Mouse (Mus musculus): Measurements from ENCODE around the gene Olfr615. TPM values are rescaled to one million over a fixed set of nuclear protein-coding genes. Genes with fewer than 3 reads are reported as not detected.

Gene Olfr615
- polyA plus RNA-seq, 1 experiment from 2014 or later = not detected

Small RNAs within 50 kb of the gene (microRNA-seq; reads per million reads assigned to microRNA genes)
- gene Gm26506 = not detected

Other genes with a start within 250 kb of the Olfr615 start
- gene Olfr597, start 239.8 kb upstream of the Olfr615 start, polyA plus RNA-seq (2015; fragmentation: Nextera tagmentation; extraction: Ambion mirVana) = not detected in 2 replicates
- gene Olfr598, start 232.5 kb upstream of the Olfr615 start, polyA plus RNA-seq (2015; fragmentation: Nextera tagmentation; extraction: Ambion mirVana) = not detected in 2 replicates
- gene Olfr599, start 220.2 kb upstream of the Olfr615 start, polyA plus RNA-seq (2015; fragmentation: Nextera tagmentation; extraction: Ambion mirVana) = not detected in 2 replicates
- not detected in 2 replicates for gene Olfr600, start 206.4 kb upstream of the Olfr615 start, polyA plus RNA-seq (2015; fragmentation: Nextera tagmentation; extraction: Ambion mirVana)
- not detected in 2 replicates for gene Olfr601, start 193.4 kb upstream of the Olfr615 start, polyA plus RNA-seq (2015; fragmentation: Nextera tagmentation; extraction: Ambion mirVana)
- not detected in 2 replicates for gene Olfr603, start 169.9 kb upstream of the Olfr615 start, polyA plus RNA-seq (2015; fragmentation: Nextera tagmentation; extraction: Ambion mirVana)
- not detected in 2 replicates for gene Usp17lc, start 141.0 kb upstream of the Olfr615 start, polyA plus RNA-seq (2015; fragmentation: Nextera tagmentation; extraction: Ambion mirVana)
- gene Olfr605, start 110.6 kb upstream of the Olfr615 start, polyA plus RNA-seq (2015; fragmentation: Nextera tagmentation; extraction: Ambion mirVana) = not detected in 2 replicates
- gene Olfr606, start 107.0 kb upstream of the Olfr615 start, polyA plus RNA-seq (2015; fragmentation: Nextera tagmentation; extraction: Ambion mirVana) = not detected in 2 replicates
- gene Olfr607, start 91.9 kb upstream of the Olfr615 start, polyA plus RNA-seq (2015; fragmentation: Nextera tagmentation; extraction: Ambion mirVana) = not detected in 2 replicates
- not detected in 2 replicates for gene Olfr608, start 86.2 kb upstream of the Olfr615 start, polyA plus RNA-seq (2015; fragmentation: Nextera tagmentation; extraction: Ambion mirVana)
- not detected in 2 replicates for gene Olfr609, start 58.0 kb upstream of the Olfr615 start, polyA plus RNA-seq (2015; fragmentation: Nextera tagmentation; extraction: Ambion mirVana)
- gene Olfr610, start 44.0 kb upstream of the Olfr615 start, polyA plus RNA-seq (2015; fragmentation: Nextera tagmentation; extraction: Ambion mirVana) = not detected in 2 replicates
- gene Olfr611, start 35.2 kb upstream of the Olfr615 start, polyA plus RNA-seq (2015; fragmentation: Nextera tagmentation; extraction: Ambion mirVana) = not detected in 2 replicates
- not detected in 2 replicates for gene Olfr612, start 13.4 kb upstream of the Olfr615 start, polyA plus RNA-seq (2015; fragmentation: Nextera tagmentation; extraction: Ambion mirVana)
- gene Olfr613, start 8.0 kb upstream of the Olfr615 start, polyA plus RNA-seq (2015; fragmentation: Nextera tagmentation; extraction: Ambion mirVana) = not detected in 2 replicates
- gene Olfr616, start 13.1 kb downstream of the Olfr615 start, polyA plus RNA-seq (2015; fragmentation: Nextera tagmentation; extraction: Ambion mirVana) = not detected in 2 replicates
- gene Olfr617, start 17.0 kb downstream of the Olfr615 start, polyA plus RNA-seq (2015; fragmentation: Nextera tagmentation; extraction: Ambion mirVana) = not detected in 2 replicates
- gene Olfr618, start 34.0 kb downstream of the Olfr615 start, polyA plus RNA-seq (2015; fragmentation: Nextera tagmentation; extraction: Ambion mirVana) = not detected in 2 replicates
- gene Olfr619, start 44.5 kb downstream of the Olfr615 start, polyA plus RNA-seq (2015; fragmentation: Nextera tagmentation; extraction: Ambion mirVana) = not detected in 2 replicates
- gene Olfr620, start 56.5 kb downstream of the Olfr615 start, polyA plus RNA-seq (2015; fragmentation: Nextera tagmentation; extraction: Ambion mirVana) = not detected in 2 replicates
- gene Olfr622, start 86.6 kb downstream of the Olfr615 start, polyA plus RNA-seq (2015; fragmentation: Nextera tagmentation; extraction: Ambion mirVana) = not detected in 2 replicates
- gene Olfr623, start 107.6 kb downstream of the Olfr615 start, polyA plus RNA-seq (2015; fragmentation: Nextera tagmentation; extraction: Ambion mirVana) = not detected in 2 replicates
- 0.02 TPM in 1 of 2 replicates, not detected in the other for gene Olfr624, start 115.1 kb downstream of the Olfr615 start, polyA plus RNA-seq (2015; fragmentation: Nextera tagmentation; extraction: Ambion mirVana)
- not detected in 2 replicates for gene Olfr625-ps1, start 126.6 kb downstream of the Olfr615 start, polyA plus RNA-seq (2015; fragmentation: Nextera tagmentation; extraction: Ambion mirVana)
- gene Olfr243, start 158.6 kb downstream of the Olfr615 start, polyA plus RNA-seq (2015; fragmentation: Nextera tagmentation; extraction: Ambion mirVana) = not detected in 2 replicates
- not detected in 2 replicates for gene Olfr628, start 174.3 kb downstream of the Olfr615 start, polyA plus RNA-seq (2015; fragmentation: Nextera tagmentation; extraction: Ambion mirVana)
- 0.08 and 0.17 TPM in 2 replicates for gene Olfr629, start 188.9 kb downstream of the Olfr615 start, polyA plus RNA-seq (2015; fragmentation: Nextera tagmentation; extraction: Ambion mirVana)
- not detected in 2 replicates for gene Olfr630, start 201.3 kb downstream of the Olfr615 start, polyA plus RNA-seq (2015; fragmentation: Nextera tagmentation; extraction: Ambion mirVana)
- not detected in 2 replicates for gene Olfr69, start 215.5 kb downstream of the Olfr615 start, polyA plus RNA-seq (2015; fragmentation: Nextera tagmentation; extraction: Ambion mirVana)
- not detected in 2 replicates for gene Olfr68, start 223.6 kb downstream of the Olfr615 start, polyA plus RNA-seq (2015; fragmentation: Nextera tagmentation; extraction: Ambion mirVana)
- gene Olfr67, start 235.7 kb downstream of the Olfr615 start, polyA plus RNA-seq (2015; fragmentation: Nextera tagmentation; extraction: Ambion mirVana) = not detected in 2 replicates